Mouse (Mus musculus) regulatory T cell (primary cell): ENCODE data around the gene Clcn2.

Source experiments
- in situ Hi-C: fragments of 300-600 bp; cut with MboI, MseI; formaldehyde crosslinking; loops from one replicate; pipeline ENCODE4 v1.15.1; 2025; ENCODE audit warnings: high pct_unique_total_duplicates

The Clcn2 gene

GRCm38 (mm10) chr16:20722736-20723135 is 5.2 kb upstream of the Clcn2 start:
- in situ Hi-C loops, result no loop called here

GRCm38 (mm10) chr16:20721808-20722207 is 4.3 kb upstream of the Clcn2 start:
- in situ Hi-C loops, result no loop called here

GRCm38 (mm10) chr16:20717978-20718670 is 578 bp upstream of the Clcn2 start:
- in situ Hi-C loops, result no loop called here

DNA sequence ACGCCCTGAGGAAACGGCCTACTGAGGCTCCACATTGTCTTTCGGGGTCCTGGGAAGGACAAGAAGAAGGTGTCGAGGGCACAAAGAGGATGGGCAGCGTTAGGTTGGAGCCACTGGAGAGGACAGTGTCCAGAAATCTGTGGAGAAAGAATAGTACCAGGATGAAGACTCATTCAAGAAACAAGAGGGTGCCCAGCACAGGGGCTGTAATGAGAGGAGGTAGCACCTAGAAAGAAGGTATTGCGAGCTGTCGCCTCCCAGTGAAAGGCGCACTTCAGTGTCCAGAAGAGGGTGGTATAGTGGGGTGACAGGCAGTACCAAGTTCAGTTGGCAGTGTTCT is 735 bp downstream of the Clcn2 start:
- in situ Hi-C loops, result no loop called here

DNA sequence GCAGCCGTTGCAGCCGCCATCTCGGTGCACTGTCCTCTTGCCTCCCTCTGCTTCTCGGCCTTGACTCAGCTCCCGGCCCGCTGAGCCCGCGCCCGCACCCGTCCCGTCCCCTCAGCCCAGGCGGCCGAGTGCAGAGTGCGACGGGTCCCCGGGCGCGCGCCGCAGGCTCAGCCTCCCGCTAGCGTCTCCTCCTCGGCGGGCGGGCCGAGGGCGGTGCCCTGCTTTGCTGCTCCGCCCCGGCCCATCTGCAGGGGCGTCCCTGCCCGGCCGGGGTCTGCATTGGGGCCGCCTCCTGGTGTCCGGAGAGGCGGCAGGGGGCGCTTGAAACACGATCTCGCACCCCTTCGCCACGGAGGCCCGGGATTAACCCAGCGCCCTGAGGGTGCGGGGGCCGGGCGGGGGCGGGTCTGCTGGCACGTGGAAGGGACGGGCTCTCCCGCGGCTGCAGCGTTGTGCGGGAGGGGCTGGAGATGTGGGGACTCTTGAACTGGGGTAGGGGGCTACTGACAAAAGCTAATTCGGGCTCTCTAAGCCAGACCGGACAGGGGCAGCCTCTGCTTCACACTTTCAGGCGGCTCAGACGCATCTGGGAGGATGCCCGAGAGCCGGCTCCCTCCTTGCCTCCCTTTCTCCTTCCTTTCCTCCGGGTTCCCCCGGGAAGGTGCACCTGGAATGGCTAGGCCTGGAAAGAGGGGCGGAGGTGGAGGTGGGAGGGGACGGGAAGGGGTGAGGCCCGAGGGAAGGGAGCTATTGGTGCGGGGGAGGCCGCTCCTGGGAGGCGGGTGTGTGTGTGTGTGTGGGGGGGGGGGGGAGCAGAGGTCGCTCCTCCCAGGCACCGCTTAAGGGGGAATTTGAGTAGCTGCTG is 1.3 kb downstream of the Clcn2 start:
- in situ Hi-C loops, result no loop called here

DNA sequence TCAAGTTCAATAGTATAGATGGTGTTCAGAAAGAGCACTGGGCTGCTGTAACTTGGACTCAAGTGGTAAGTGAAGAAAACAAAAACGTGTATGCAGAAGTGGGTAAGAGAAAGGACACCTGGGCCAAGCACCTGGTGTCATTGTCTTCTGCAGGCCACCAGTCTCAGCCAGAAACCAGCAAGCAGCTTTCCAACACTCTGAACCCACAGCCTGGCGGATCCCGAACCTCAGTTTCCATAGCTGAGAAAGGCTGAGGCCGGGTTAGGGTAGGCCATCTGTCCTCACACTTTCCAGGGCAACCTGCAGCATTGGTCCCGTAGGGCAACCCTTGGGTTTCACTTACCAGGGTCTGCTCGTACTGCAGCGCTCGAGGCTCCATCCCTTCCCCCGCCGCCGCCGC is 2.0 kb downstream of the Clcn2 start:
- in situ Hi-C loops, result no loop called here

DNA sequence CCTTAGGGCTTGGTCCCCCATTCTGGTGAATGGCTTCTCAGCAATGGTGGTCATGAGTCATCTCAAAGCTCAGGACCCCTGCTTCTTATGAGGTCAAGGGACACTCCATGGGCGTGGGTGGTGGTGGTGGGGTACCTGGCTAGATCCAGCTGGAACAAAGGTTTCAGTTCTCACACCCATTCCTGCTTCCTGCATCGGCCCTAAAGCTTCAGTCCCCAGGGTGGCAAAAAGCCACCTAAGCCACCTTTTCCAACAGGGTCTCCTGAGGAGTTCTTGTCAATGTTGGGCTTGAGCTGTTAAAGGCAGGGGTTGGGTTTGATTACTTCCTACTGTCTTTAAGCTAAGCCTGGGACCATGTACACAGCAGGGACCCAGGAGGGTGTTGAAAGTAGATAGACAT is 2.4 kb downstream of the Clcn2 start:
- in situ Hi-C loops, result no loop called here

GRCm38 (mm10) chr16:20714307-20715080 is 3.1 kb downstream of the Clcn2 start:
- in situ Hi-C loops, result no loop called here

GRCm38 (mm10) chr16:20712889-20713288 is 4.7 kb downstream of the Clcn2 start:
- in situ Hi-C loops, result no loop called here

DNA sequence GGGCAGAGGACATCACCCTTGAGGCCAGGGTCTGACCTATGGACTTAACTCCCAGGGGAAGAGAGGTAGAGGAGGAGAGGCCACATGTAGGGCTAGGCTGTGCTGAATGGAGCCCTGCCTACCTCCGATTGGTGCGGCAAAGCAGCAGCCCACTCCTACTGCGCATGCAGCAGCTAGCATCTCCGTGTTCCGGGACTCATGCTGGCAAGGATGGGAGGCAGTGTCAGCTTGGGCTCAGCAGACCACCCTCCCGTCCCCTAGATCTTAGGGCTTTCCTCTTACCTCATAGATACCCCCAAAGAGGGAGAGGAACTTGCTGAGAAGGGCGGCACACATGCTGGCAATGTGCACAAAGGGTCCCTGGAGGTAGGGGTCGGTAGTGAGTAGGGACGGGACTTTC is 5.4 kb downstream of the Clcn2 start:
- in situ Hi-C loops, result no loop called here

GRCm38 (mm10) chr16:20710810-20711209 is 6.7 kb downstream of the Clcn2 start:
- in situ Hi-C loops, result no loop called here

GRCm38 (mm10) chr16:20710370-20710769 is 7.2 kb downstream of the Clcn2 start:
- in situ Hi-C loops, result no loop called here

DNA sequence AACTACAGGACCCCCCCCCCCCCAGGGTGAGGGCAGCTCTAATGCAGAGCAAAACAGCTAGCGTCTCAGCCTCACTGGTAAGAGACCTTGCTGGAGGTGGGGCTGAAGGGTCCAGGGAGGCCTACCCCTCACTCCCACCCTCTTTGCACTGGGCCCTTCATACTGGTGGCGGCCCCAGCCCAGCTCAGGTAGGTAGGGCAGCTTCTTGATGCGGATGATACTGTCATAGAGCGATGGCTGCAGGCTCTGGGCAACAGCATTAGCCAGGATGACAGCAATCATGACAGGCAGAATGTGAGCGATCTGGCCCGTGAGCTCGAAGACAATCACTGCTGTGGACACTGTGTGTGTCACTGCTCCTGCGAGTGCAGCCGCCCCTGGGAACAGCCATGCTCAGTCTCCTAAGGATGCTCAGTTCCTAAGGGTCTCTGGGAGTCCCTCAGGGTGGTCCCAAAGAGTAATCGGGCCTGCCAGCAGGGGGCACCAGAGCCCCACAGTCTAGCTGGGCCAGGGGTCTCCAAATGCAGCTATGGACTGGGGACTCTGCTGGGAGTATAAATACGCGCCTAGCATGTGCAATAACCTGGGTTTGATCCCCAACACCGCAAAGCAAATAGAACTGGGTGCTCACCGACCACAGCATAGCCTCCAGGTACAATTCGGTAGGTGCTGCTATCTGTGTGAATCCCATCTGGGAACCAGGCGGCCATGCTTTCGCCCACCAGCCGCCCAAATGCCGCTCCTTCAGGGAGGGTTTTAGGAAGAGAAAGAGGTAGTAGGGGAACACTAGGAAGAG is 8.4 kb downstream of the Clcn2 start:
- in situ Hi-C loops, result no loop called here

GRCm38 (mm10) chr16:20708220-20708938 is 9.2 kb downstream of the Clcn2 start:
- in situ Hi-C loops, result no loop called here

DNA sequence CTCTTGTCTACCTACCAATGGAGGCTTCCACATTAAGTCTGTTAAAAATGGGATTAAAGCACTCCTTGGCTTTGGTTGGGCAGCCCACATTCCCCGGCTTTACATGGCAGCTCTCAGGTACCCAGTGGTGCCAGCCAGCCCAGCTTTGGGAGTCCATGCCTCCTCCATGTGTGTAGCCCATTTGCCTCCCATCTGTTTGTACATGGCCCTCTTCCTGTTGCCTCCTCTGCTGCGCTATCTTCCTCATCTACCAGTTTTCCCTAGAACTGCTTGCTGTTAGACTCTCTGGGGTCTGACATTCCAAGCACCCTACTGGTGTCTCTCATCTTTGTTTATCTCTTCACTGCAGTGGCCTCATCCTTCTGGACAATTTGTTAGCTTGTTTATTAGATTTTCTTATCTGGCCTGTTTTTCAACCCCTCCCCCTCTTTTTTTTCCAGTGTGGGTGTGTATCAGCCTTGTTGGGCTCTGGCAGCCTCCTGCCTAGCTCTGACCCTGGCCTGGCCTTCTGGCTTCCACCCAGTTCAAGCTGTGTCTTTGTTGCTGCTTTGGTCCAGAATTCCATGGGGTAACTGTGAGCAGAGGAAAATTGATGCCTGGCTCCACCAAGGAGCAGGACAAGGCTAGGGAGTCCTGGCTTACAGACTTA is 11.0 kb downstream of the Clcn2 start:
- in situ Hi-C loops, result no loop called here

DNA sequence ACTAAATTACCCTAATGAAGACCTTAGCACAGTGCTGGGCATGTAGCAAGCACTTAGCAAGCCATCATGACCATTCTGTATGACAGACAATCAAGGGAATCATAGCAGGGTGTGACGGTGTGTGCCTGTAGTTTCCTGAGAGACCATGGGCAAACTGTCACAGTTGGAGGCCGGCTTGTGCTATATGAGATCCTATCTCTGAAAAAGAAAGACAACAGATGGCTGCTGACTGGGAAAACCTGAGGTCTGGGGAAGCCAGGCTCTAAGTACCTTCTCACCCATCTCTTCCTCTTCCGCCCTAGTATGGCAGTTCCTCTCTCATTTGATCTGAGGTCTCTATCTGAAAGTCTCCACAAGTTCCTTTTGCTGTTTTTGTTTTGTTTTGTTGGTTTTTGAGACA is 11.8 kb downstream of the Clcn2 start:
- in situ Hi-C loops, result no loop called here

GRCm38 (mm10) chr16:20703699-20704400 is 13.7 kb downstream of the Clcn2 start:
- in situ Hi-C loops, result no loop called here

DNA sequence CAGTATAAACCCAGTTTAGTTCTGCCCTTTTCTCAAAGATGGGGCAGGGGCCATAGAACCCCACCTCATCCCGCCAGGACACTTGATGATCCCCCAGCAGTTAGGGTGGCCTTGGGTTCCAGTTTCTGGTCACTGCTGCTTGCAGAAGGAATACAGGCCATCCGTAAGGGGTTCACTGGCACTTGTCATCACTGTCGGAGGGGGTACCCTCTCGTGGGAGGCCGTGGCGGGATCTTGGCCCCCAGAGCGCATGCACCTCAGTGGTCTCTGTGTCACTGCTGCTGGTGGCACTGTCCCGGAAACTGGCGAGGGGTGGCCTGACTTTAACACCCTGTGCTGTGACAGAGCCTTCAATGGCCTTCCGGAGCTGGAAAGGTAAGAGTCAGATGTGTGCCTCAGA is 14.5 kb downstream of the Clcn2 start:
- in situ Hi-C loops, result no loop called here

- in situ Hi-C loops, result no loop called here
These were observed 15.0 kb downstream of the Clcn2 start for GRCm38 (mm10) chr16:20702522-20702893.
